Mouse (Mus musculus): Measurements from ENCODE around the gene Gm10260. TPM values are rescaled to one million over a fixed set of nuclear protein-coding genes. Genes with fewer than 3 reads are reported as not detected.

The Gm10260 gene
- total RNA-seq, 2 experiments from 2014 or later, result 80.3 to 112 TPM

GRCm38 (mm10) chr13:97711510-97711909 lies 48.9 kb downstream of the Gm10260 start:
- DNase-seq, result no peak
- intact Hi-C loops (cut with DNase I), result no loop called here

Data from gastrocnemius, postnatal 36 days (tissue).